Mouse (Mus musculus): ENCODE results near the gene Tmem163. TPM values are rescaled to one million over a fixed set of nuclear protein-coding genes. Genes with fewer than 3 reads are reported as not detected.

Gene Tmem163
- polyA plus RNA-seq, 1 experiment = not detected

DNA sequence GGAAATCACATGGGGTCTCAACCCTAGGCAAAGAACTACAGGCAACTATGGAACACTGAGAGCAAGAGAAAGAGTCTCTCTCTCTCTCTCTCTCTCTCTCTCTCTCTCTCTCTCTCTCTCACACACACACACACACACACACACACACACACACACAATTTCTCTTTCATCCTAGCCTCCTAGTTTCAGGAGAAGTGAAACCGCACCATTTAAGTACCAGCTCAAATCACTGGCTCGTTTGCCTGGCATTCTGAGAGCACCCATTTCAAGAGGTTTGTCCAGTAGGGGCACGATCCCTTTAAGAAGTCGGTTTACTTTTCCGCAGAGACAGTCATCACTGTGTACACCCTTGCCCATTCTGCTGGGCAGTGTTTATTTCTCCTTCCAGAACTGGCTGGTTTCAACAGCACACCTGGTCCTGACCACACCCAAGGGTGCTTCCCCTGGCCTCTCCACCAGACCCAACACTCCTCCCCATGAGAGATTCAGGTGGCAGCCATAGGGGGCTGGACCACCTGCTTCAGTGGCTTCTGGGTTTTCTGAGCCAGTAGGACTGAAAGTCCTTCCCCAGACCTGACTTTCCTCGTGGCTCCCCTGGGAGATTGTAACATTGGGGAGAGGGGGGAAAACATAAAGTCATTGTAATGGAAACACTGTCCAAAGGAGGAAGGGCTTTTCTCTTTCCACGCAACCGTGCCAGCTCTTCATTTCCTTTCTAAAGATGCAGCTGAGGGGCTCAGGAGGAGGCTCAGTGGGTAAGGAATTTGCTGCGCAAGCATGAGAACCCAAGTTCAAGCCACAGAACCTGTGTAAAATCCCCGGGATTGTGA, 5.9 kb downstream of the Tmem163 start:
- Histone ChIP-seq H3K79me2 (ENCODE audit: control insufficient read depth, insufficient read depth) (no peaks in the 10 kb centered on the region), H3K27me3 (ENCODE audit: control insufficient read depth, insufficient read depth, insufficient read length) (peaks cover 21% of the 10 kb centered on the region), H3K36me3 (ENCODE audit: control insufficient read depth, insufficient read depth) (no peaks in the 10 kb centered on the region), H3K4me2 (ENCODE audit: low read depth) (no peak overlapping the region), H3ac (ENCODE audit: control insufficient read depth, insufficient read length) (no peak overlapping the region), H3K4me3 (no peak overlapping the region)
- no peak for TF ChIP-seq SRF (IDR thresholded peaks at IDR 0.05; ENCODE audit: control insufficient read depth, insufficient read length, low read depth)
- TF ChIP-seq TCF12 (IDR thresholded peaks at IDR 0.05; ENCODE audit: insufficient read depth, poor library complexity, severe bottlenecking) = no peak
- no peak for TF ChIP-seq TCF3 (IDR thresholded peaks at IDR 0.05; ENCODE audit: insufficient read length, low read depth)
- no peak for TF ChIP-seq MAX (IDR thresholded peaks at IDR 0.05; ENCODE audit: low read depth)
- no peak for TF ChIP-seq POLR2AphosphoS2 (IDR thresholded peaks at IDR 0.05; ENCODE audit: insufficient read length, low read depth)
- no peak for TF ChIP-seq E2F4 (IDR thresholded peaks at IDR 0.05; ENCODE audit: insufficient read depth)
- TF ChIP-seq USF1 (IDR thresholded peaks at IDR 0.05; ENCODE audit: low read depth) = no peak
- TF ChIP-seq MYOD1 (IDR thresholded peaks at IDR 0.05; ENCODE audit: control insufficient read depth in 1 of 3, insufficient read length in 2 of 3, low read depth in 2 of 3) = no peak
- TF ChIP-seq MYOG (IDR thresholded peaks at IDR 0.05; ENCODE audit: control insufficient read depth in 1 of 3, insufficient read depth in 1 of 3, insufficient read length in 2 of 3, low read depth in 2 of 3) = no peak
- TF ChIP-seq CEBPB (IDR thresholded peaks at IDR 0.05; ENCODE audit: insufficient read depth, poor library complexity, severe bottlenecking) = no peak
- no peak for TF ChIP-seq POLR2A (IDR thresholded peaks at IDR 0.05; ENCODE audit: insufficient read length, low read depth)
- TF ChIP-seq REST (IDR thresholded peaks at IDR 0.05; ENCODE audit: insufficient read depth, insufficient read length) = no peak

DNA sequence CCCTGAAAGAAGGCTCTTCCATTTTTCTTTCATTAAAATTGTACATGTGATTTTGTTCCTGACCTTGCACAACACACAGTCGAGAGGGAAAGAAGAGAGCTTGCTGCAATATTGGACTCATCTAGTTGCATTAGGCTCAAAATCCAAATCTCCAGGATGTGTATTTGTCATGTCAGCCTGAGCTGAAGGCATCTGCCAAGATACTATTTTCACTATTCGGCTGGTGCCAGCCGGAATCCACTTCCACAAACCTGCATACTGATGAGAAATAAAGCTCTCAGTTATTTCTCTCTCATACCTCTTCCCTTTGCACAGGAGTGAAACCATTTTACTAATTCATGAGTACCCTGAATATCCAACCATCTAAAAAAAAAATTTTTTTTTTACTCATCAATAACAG, 11.2 kb downstream of the Tmem163 start:
- TF ChIP-seq TCF12 (IDR thresholded peaks at IDR 0.05; ENCODE audit: insufficient read depth, poor library complexity, severe bottlenecking) (no peak), SRF (IDR thresholded peaks at IDR 0.05; ENCODE audit: control insufficient read depth, insufficient read length, low read depth) (no peak), TCF3 (IDR thresholded peaks at IDR 0.05; ENCODE audit: insufficient read length, low read depth) (no peak)
- Histone ChIP-seq H3K4me2 (ENCODE audit: low read depth) (no peak overlapping the region), H3K79me2 (ENCODE audit: control insufficient read depth, insufficient read depth) (no peaks in the 10 kb centered on the region), H3K36me3 (ENCODE audit: control insufficient read depth, insufficient read depth) (no peaks in the 10 kb centered on the region), H3ac (ENCODE audit: control insufficient read depth, insufficient read length) (no peak overlapping the region), H3K27me3 (ENCODE audit: control insufficient read depth, insufficient read depth, insufficient read length) (no peaks in the 10 kb centered on the region), H3K4me3 (no peak overlapping the region)

DNA sequence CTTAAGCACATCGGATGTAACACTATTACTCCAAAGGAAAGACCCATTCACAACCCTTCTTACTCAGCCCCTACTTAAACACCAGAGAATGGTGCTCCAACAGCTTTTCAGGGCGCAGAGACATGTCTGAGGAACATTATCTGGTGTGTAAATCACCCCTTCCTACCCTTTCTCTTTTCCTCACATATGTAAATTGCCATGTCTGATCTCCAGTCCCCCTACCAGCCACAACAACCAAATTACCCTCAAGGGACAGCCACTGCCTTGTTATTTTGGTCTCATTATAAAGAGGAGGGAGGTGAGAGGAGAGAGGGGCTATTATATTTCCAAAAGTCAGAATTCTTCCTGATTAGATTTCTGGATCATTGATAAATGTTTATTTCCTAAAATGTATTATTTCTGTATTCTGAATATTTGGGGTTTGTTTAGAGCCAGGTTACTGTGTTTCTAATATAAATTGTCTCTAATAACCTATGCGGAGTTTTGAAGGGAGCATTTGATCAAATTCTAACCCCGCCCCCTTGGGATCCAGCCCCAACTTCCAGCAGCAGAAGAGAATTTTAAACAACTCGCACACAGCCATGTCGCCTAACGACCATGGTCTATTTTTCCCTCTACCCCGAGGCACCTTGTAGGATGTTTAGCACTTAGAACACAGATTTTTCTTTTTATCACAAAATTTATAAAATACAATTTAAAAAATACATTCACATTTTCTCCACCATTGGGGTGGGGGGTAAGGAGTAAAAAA, 12.1 kb downstream of the Tmem163 start:
- Histone ChIP-seq H3K4me3 (no peak overlapping the region), H3K27me3 (ENCODE audit: control insufficient read depth, insufficient read depth, insufficient read length) (no peaks in the 10 kb centered on the region), H3ac (ENCODE audit: control insufficient read depth, insufficient read length) (no peak overlapping the region), H3K36me3 (ENCODE audit: control insufficient read depth, insufficient read depth) (no peaks in the 10 kb centered on the region), H3K79me2 (ENCODE audit: control insufficient read depth, insufficient read depth) (no peaks in the 10 kb centered on the region), H3K4me2 (ENCODE audit: low read depth) (no peak overlapping the region)
- TF ChIP-seq USF1 (IDR thresholded peaks at IDR 0.05; ENCODE audit: low read depth) (no peak), E2F4 (IDR thresholded peaks at IDR 0.05; ENCODE audit: insufficient read depth) (no peak), POLR2A (IDR thresholded peaks at IDR 0.05; ENCODE audit: insufficient read length, low read depth) (no peak), MYOD1 (IDR thresholded peaks at IDR 0.05; ENCODE audit: control insufficient read depth in 1 of 3, insufficient read length in 2 of 3, low read depth in 2 of 3) (no peak), SRF (IDR thresholded peaks at IDR 0.05; ENCODE audit: control insufficient read depth, insufficient read length, low read depth) (no peak), MAX (IDR thresholded peaks at IDR 0.05; ENCODE audit: low read depth) (no peak), POLR2AphosphoS2 (IDR thresholded peaks at IDR 0.05; ENCODE audit: insufficient read length, low read depth) (no peak)

DNA sequence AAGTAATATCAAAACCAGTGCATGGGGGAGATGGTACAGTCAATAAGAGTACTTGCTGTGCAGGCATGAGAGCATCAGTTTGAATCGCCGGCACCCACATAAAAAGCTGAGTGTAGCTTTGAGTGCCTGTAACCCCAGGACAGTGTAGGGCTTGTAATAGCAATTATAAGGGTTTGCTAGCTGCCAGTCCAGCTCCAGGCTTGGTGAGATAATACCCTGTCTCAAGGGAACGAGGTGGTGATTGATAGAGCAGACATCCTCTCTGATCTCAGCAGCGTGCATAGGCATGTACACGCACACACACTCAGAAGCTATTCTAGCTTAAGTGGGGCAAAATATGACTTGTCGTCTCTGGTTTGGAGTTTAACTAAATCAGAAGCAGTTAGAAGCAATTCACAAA, 13.1 kb downstream of the Tmem163 start:
- H3K4me3 ChIP-seq = no peak overlapping the region
- H3ac ChIP-seq (ENCODE audit: control insufficient read depth, insufficient read length) = no peak overlapping the region
- no peak overlapping the region for H3K4me2 ChIP-seq (ENCODE audit: low read depth)
- H3K36me3 ChIP-seq (ENCODE audit: control insufficient read depth, insufficient read depth) = no peaks in the 10 kb centered on the region
- no peaks in the 10 kb centered on the region for H3K27me3 ChIP-seq (ENCODE audit: control insufficient read depth, insufficient read depth, insufficient read length)
- no peaks in the 10 kb centered on the region for H3K79me2 ChIP-seq (ENCODE audit: control insufficient read depth, insufficient read depth)
- TF ChIP-seq POLR2A (IDR thresholded peaks at IDR 0.05; ENCODE audit: insufficient read length, low read depth) (no peak), REST (IDR thresholded peaks at IDR 0.05; ENCODE audit: insufficient read depth, insufficient read length) (no peak), E2F4 (IDR thresholded peaks at IDR 0.05; ENCODE audit: insufficient read depth) (no peak), TCF12 (IDR thresholded peaks at IDR 0.05; ENCODE audit: insufficient read depth, poor library complexity, severe bottlenecking) (no peak), POLR2AphosphoS2 (IDR thresholded peaks at IDR 0.05; ENCODE audit: insufficient read length, low read depth) (no peak), MYOD1 (IDR thresholded peaks at IDR 0.05; ENCODE audit: control insufficient read depth in 1 of 3, insufficient read length in 2 of 3, low read depth in 2 of 3) (no peak), TCF3 (IDR thresholded peaks at IDR 0.05; ENCODE audit: insufficient read length, low read depth) (no peak)
